Mouse (Mus musculus) frontal cortex, postnatal 10 days (tissue): ENCODE data around the gene Mn1.

Experiments used
- DNase-seq, 2 experiments: peaks; one replicate each; pipeline ENCODE4 v3.0.0; 2022; ENCODE audit warnings: low spot score in 2 of 2, mixed read lengths in 1 of 2

The Mn1 gene

DNA sequence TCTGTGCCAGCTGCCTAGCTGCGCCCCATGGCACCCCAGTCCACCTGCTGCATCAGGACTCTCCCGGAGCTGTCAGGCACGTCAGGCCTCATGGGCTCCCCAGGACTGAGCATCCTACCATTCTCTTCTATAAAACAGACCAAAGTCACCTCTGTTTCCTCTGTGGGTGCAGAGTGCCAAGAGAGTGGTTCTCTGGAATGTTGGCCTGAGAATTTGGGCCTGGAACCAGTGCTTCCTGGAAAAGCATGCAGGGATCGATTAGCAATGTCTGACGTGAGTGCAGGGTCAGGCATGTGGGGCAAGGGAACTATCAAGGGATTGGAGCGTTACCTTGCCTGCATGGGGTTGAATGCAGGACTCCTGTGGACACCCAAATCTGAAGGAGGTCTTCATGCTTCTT lies 59.0 kb downstream of the Mn1 start:
- DNase-seq, result no peak

DNA sequence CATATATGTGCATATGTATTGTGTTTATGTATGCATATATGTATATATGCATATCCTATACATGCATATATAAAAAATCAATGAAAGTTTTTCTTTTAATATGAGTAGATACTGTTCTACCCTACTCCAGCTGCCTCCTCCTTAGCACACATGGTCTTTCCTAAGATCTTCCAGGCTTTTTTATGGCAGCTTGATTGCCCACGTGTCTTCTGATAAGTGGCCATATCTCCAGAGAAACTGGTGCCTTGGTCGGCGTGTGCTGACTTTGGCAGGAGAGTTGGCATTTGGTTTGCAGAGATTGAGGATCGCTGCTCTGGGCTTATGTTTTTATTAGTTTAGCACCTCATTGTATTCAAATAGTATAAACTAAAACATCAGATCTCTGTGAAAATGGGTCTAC lies 68.7 kb downstream of the Mn1 start:
- DNase-seq, result no peak

DNA sequence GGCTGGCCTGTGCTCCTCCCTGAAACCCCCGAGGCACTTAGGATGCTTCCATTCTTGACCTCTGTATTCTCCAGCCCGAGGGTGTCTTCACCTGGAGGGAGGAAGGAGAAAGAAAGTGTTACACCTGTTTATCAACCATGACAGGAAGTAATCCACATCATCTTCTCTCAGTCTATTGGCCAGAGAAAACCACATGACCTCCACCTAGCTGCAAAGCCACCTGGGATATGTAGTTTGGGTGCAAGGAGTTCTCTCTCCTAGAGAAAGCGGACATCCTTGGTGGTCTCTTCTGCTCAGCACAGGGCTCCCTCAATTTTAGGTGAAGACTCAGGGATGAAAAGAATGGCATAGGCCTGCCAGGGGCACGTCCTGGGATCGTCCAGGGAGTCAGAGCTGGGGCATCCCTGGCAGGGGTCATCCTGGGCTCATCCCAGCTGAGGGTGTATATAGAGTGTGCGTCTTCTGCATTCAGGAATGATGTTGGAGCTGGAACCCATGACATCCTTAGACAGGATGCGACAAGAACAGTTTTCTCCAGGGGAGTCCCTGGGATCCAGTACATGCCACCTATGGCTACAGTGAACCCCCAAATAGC lies 72.0 kb downstream of the Mn1 start:
- DNase-seq, result no peak

DNA sequence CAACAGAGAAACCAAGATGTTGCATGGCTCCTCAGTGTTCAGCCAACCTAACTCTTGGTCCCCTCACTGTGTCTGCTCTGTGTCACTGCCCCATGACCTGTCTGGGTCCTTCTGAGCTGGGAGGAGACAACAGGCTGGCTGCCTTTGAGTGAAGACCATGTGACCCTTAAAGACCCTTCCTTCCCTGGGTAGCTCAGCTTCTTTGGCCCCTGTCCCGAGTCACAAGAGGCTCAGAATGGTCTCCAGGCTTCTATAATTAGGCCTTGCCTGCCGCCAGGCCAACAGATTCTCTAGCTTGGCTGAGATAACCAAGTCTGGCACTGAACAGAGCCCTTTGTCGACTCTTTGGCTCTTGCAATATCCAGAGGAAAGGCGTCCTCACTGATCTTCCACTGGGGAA lies 73.4 kb downstream of the Mn1 start:
- DNase-seq, result no peak

DNA sequence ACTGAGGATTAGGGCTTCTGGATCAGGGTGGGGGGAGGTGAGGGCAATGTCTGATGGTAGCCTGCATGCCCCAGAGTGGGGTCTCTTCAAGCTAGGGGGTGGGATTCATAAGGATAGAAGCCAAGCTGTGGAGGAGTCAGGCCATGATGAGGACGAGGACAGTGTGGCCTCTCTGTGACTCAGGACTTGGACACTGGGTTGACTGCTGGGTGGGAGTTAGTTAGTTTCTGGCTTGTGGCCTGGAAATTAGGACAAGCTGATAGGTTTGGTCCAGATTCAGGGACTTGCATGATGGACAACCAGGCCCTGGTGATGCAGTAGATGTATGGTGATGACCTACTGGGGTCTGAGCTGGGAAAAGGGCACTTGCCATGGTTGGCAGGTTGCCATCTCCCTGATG lies 74.3 kb downstream of the Mn1 start:
- DNase-seq, result no peak

DNA sequence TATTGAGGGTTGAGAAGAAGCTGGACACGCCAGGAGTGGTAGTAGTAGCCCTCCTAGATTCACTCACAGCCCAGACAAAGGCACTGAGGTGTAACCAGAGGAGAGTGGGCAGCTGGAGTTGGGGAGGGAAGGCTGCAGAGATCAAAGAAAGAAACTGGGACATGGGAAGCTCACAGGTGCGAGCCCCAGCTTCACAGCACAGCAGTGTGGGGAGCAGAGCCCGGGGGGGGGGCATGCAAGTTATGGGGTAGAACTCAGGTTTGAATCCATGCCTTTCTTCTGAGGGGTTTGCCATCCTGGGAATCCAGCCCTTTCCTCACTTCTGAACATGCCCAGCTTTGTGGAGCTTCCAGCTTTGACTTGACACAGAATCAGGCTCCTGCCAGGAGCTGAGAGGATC lies 82.9 kb downstream of the Mn1 start:
- DNase-seq, result no peak

DNA sequence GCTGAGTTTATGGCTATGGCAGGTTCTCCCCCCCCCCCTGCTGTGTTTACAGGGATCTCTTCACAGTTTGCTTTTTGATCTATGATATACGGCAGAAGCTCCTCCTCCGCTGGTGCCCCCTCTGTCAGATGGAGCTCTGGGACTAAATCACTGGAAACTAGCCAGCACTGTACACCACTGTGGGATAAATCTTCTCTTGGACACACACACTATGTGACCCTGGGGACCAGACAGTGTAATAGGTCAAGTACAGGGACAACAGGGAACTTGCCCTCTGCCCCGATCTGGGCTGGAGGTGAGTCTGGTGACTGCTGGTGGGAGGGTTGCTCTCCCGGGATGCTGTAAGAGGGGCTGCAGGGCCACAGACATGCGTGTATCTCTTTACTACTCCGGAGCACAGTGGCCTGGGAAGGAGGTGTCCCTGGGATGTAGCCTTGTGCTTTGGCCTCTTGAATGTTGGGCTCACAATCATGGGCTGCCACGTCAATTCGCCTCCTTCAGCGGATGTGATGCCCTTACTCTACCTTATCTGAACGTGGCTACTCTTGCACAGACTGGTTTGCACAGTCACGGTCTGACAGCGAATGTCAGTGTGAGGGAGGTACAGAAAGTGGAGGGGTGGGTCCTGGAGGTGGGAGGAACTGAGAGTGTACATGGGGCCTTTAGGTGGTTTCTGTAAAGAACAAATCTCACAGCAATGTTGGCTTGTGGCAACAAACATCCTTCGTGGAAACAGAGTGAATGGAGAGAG lies 84.7 kb downstream of the Mn1 start:
- no peak for DNase-seq

DNA sequence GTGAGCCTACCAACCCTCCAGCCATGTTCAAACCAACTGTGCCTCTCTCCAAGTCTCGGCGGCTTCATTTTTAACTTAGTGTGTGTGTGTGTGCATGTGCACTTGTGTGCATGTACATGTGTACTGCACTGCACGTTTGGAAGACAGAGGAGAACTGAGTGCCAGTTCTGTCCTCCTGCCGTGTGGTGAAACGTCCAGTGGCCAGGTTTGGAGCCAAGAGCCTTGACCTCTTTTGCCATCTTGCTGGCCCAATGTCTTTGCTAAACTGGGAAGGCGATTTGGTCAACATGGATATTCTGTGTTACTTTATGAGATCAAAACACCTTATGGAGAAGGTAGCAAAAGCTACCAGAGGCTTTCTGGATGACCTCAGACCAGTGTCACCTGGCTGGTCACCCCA lies 88.1 kb downstream of the Mn1 start:
- no peak for DNase-seq

DNA sequence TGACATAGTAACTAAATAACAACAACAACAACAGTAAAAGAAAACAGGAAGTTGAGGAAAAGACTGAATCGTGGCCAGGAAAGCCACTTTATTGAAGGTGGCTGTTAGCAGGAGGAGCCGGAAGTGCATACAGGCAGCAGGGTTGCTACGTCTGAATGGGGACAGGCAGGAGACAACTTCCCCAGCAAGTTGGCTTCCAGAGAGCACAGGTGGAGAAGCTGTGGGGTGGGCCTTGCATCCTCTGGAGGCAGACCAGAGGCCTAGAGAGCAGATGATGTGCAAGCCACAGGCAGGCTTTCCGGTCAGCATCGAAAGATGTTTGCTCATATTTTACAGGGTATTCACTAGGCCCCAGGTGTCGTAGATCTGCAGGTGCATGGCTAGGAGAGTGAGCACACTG lies 88.7 kb downstream of the Mn1 start:
- DNase-seq, result no peak

DNA sequence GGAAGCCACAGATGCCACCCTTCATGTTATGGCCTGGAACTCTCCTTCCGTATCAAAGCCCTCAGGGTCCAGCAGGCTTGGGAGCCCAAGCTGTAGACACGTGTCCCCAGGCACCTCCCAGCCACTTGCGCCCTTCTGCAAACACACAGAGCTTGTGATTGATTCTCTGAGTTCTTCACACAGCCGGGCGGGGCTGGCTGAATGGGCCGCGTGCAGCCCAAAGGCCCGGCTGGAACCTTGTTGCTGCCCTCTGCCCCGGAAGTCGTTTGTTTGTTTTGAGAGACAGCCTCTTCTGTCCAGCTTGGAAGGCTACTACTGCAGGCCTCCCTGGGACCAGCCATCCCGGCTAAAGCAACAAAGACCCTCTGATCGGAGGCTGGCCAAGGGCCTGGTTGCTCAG lies 89.2 kb downstream of the Mn1 start:
- no peak for DNase-seq
